Mouse (Mus musculus) heart, adult 18-20 months (tissue): Measurements from ENCODE around the gene Rgs14. TPM values are rescaled to one million over a fixed set of nuclear protein-coding genes. Genes with fewer than 3 reads are reported as not detected.

Source experiments
- DNase-seq, 2 experiments: peaks; one replicate each; pipeline ENCODE4 v3.0.0; 2021 to 2022; ENCODE audit warnings: mixed read lengths in 1 of 2
- total RNA-seq, 2 experiments: library from RNA; stranded (reverse); gene quantifications; 2 replicates each; pipeline ENCODE4 v1.2.3; 2021

Gene Rgs14
- total RNA-seq, 2 experiments from 2014 or later, result 0.57 to 1.5 TPM

DNA sequence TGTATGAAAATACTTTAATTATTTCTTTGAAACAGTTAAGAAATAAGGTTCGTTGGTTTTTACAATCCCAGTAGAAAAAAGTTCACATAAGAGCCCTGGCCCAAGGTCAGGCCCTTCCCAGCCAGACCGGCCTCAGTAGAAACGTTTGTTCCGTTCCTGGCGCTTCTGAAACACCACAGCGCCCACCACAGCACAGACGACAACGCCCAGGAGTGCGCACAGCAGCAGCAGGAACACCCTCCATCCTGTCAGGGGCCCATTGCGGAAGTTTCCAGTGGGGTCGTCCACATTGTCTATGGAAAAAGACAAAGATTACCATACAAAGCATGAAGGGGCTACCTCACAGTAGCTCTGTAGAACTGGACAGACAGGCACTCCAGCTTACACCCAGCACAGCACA lies 22.8 kb upstream of the Rgs14 start:
- DNase-seq, result no peak

DNA sequence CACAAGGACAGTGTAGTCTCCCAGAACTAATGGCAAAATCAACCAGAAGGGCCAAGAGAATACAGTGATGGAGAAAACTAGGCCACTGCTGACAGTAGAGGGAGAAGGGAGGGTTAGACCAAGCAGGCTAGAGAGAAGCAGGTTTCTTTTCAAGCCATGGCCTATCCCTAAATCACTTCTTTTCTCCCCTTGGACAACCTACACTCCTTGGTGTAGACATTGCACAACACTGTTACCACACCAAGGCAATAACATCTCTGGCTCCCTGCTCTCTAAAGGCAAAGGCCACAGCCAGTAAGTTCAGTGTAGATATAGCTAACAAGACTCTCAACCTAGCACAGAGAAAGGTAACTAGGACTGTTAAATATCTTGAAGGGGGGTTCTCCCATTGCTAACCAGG lies 8.4 kb upstream of the Rgs14 start:
- DNase-seq, result no peak

DNA sequence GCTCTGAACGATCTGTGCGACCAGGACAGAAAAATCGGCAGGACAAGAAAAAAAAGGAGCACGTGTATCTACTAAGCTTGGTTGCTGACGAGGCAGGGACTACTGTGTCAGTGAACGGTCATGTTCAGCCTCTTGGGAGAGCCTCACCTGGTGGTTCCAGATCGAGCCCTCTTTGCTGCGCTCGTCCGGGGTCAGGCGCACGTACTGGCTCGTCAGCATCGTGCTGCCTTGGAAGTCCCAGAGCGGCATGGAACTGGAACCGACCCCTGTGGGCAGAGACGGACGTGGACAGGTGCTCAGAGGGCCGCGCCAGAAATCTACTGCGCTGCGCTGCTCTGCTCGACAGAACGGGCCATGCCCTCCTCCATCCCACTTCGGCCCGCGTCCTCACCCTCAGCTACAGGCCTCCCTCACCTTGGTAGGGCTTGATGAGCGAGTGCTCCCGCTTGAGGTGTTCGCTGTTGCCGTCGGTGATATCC lies 7.5 kb upstream of the Rgs14 start:
- no peak for DNase-seq

DNA sequence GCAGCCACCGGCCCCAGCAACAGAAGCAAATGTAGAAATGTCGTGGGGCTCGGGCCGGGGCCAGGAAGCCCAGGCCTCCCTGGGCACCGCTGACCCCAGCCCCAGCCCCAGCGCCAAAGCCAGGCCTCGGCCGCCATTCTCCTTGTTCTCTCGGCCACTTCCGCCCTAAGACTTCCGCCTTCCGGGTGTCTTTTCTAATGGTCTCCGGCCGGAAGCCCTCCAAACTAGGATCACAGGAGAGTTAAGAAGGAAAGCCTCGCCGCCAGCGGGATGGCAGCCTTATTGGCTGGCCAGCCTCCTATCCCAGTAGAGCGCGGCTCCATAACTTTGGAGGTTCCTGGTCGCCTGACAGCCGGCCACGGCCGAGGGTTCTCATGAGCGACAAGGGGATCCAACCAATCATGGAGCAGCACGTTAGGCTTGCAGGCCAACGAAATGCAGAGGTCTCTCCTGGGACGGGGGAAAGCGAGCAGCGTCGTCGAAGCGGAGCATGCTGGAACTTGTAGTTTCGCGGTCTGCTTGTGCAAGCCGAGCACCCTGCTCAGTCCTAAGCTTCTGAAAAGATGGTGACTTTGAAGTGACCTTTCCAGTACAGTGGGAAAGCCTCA lies 7.0 kb upstream of the Rgs14 start, which contains the start of gene Lman2:
Gene Lman2, minus strand, starts transcription at position 331 of the 608 bp plus-strand sequence.
- DNase-seq, result peak; percentile 97 to 99

DNA sequence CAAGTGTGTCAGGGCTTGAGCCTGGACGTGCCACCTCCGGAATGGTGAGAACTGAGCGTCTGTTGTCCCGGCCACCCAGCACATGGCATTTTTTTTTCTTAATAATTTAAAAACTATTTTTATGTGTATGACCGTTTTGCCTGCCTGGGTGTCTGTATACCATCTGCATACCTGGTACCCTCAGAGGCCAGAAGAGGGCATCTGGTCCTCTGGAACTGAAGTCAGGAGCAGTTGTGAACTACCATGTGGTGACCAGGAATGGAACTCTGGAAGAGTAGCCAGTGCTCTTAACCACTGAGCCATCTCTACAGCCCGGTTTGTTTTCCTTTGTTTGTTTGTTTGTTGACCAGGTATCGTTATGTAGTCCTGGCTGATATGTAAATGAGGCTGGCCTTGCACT lies 1.1 kb upstream of the Rgs14 start:
- no peak for DNase-seq

DNA sequence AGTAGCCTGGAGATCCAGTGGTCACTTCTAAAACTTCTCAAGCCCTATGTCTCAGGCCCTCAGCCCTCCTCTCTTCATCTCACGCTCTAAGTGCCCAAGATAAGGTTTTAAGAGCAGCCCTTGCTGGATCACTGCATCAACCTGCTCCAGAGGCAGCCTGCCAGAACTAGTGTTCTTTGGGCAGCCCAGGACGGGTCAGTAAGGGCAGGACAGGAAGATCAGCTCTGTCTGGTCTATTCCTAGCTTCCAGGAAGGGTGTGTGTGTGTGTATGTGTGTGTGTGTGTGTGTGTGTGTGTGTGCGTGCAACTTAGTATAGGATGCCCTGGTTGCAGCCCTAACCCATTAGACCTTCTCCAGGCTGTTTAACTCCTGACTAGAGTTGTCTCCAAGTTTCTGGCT lies 702 bp downstream of the Rgs14 start:
- DNase-seq, result peak; percentile 36 to 68

DNA sequence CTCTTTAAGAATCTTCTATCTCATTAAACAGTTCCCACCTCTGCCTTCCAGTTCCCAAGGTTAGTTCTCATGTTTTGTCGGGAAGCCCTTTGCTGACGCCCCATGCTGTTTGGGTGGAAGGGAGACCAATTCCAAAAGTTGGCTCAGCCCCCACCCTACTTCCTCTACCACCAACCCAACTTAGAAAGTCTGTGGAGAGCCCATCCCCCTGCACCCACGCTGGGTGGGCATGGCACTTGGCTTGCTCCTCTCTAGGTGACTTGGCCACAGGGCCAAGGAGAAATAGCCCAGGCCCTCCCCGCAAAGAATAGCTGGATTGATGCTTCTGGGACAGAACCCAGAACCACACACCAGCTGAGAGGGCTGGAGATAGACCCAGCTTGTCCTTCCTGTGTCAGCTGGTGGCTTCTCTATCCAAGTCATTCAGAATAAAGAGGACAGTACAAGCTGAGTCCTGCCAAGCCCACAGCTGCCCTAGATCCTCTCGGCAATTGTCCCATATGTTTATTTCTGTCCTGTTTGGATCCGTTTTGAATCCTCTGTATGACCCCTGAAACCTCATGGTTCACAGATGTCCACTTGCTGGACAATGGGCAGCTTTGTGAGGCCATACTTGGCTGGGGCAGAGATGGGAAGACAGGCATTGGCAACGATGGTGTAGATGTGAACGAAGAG lies 1.6 kb downstream of the Rgs14 start:
- DNase-seq, result peak; percentile 14 to 58

DNA sequence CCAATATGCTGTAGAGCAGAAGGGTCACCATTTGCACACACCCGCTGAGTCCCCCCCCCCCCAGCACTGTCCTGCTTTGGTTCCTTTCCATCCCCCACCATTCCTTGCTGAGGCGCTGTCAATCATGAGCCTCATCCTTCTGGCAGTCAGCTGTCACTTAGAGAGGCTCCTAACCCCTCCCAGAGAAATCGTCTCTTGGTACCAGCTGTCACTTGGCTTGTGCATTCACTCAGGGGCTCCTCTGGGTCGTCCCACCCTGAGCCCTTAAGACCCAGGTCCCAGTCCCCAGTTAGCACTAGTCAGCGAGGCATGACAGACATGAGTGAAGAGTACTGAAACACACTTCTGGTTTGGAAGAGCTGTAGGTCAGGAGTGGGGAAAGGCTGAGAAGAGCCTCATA lies 2.2 kb downstream of the Rgs14 start:
- no peak for DNase-seq

DNA sequence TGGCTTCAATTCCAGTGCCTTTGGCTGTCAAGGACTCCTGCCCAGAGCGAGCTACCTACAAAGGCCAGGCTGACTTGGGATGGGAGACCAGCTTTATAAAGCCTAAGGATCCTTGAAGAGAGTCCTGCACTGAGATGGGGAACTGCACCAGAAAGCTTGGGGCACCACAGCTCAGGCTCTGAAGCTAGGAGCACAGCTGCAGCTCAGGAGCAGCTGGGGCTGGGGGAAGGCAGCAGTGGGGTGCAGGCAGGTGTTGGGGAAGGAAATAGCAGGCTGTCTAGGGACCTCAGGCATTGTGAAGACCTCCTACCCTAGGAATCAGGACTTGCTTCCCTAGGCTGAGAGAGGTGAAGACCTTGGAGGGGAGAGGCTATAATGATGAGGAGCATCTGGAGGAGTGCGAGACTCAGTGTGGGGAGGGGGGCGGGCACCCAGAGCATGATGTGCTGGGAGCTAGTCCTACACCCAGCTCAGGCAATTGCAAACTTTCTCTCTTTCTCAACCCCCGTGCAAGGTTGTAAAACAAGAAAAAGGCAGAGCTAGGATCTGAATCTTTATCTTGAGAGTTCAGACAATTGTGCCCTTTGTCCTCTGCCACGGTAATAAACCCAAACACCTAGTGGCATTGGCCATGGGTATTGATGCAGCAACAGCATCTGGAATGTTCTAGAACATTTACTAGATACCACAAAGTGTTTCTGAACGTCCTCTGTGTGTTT lies 4.8 kb downstream of the Rgs14 start:
- no peak for DNase-seq

DNA sequence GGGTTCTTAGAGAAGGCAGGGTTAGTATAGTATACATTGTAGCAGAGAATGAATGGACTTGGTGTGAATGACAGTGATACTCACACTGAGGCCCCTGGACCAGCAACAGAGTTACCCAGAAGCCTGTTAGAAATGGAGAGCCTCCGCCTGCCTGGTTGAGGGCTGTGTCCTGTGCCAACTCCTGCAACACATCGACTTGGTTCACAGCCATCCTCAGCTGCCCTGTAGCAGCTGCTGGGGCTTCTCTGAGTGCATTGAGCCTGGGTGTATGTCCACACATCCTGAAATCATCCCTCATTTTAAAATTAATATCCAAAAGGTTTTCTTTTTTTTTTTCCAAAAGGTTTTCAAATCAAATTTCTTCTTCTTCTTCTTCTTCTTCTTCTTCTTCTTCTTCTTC lies 6.3 kb downstream of the Rgs14 start:
- no peak for DNase-seq

DNA sequence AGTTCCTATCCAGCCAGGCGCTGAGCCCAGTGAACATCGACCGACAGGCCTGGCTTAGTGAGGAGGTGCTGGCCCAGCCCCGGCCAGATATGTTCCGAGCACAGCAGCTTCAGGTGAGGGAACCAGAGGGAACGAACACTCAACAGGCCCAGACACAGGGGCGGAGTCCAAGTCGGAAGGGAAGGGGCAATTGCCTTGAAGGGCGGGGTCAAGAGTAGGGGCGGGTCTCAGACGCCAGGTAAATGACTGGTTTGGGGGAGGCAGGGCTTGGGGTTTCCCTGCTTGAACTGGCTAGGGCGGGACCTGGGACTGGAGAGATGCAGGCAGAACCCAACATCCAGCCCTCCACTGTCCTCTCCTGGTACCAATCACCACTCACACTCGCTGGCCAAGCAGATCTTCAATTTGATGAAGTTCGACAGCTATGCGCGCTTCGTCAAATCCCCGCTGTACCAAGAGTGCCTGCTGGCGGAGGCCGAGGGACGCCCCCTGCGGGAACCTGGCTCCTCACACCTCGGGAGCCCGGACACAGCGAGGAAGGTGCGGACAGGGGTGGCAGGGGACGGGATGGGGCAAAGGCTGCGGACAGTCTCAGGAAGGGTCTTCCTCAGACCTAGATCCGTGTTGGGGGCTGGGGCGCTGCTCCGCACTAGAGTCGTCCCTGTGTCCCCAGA lies 9.5 kb downstream of the Rgs14 start:
- DNase-seq, result no peak

DNA sequence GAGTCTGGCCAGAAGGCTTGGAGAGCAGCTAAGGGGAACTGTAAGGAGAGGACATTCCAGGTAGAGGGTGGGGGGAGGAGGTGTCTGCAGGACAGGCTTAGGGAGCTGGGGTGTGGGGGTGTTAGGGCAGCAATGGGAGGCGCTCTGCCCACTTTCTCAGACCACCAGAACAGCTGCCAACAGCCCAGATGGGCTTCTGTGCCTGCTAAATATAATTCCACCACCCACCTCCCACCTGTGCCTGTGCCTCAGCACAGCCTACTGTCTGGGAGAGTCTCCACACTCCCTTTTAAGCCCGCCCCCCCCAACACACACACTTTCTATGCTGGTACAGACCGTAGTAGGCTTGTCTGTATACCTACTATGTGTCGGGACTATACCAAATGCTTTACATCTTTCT lies 12.3 kb downstream of the Rgs14 start:
- DNase-seq, result no peak

DNA sequence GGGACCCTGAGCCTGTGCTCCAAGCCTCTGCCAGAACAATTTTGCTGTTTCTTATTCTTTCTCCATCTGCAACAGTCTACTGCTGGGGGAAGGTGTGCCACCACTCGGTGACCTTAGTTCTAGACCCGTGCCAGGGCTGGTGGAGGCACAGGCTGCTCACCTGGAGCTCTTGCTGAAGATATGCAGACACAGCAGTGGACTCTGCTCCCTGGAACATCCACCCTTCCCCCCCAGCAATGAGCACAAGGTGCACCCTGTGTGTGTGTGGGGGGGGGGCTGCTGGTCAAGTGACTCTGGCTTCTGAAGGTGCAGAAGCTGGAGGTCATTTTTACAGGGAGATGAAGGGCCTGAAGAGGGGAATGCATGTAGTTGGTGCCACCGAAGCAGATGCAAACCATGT lies 21.1 kb downstream of the Rgs14 start:
- no peak for DNase-seq

DNA sequence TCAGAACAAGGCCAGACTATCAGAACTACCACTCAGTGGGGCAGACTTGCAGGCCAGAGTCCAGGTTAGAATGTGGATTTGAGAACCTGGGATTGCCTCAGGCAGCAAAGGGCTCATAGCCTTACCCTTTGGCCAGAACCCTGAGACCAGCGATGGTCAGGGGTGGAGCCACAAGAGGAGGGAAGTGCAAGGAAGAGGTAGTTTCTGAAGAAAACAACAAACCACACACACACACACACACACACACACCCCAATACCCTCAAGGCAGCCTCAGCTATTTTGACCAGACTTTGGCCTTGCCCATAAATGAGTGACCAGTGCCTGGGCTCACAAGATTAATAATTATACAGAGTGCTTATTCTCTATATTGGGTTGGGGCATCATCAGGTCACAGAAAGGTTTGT lies 22.1 kb downstream of the Rgs14 start:
- DNase-seq, result no peak

DNA sequence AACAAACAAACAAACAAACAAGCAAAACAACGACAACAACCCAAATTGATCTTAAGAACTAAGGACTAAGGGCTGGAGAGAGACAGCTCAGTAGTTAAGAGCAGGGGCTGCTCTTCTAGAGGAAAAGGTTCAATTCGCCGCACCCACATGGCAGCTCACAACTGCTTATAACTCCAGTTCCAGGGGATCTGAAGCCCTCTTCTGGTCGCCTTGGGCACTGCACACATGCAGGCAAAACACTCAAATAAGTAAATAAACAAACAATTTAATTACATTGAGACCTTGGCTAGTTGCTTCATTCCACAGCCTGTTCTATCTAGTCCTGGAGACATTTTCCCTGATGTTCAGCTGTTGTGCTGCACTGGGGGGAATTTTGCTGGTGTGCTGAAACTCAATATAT lies 23.4 kb downstream of the Rgs14 start:
- DNase-seq, result no peak

DNA sequence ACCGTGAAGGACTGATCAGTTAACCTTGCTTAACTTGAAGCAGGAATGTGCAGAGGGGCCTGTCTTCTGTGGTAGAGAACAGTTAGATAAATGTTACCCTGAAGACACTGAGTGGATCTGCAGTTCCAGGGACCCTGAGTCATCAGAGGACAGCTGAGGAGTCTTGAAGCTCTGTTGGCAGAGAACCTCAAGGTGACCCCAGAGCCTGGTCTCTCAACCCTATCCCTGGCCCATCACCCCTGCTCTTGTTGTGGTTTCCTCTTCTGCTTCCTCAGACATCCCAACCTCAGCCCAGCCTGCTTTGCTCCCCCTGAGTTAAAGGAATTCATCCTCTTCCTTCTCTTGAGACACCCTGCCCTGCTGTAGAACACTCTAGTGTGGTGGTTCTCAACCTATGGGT lies 28.6 kb downstream of the Rgs14 start, which contains the start of gene Slc34a1:
Gene Slc34a1, plus strand, starts transcription at position 100 of the 400 bp plus-strand sequence.
- no peak for DNase-seq

DNA sequence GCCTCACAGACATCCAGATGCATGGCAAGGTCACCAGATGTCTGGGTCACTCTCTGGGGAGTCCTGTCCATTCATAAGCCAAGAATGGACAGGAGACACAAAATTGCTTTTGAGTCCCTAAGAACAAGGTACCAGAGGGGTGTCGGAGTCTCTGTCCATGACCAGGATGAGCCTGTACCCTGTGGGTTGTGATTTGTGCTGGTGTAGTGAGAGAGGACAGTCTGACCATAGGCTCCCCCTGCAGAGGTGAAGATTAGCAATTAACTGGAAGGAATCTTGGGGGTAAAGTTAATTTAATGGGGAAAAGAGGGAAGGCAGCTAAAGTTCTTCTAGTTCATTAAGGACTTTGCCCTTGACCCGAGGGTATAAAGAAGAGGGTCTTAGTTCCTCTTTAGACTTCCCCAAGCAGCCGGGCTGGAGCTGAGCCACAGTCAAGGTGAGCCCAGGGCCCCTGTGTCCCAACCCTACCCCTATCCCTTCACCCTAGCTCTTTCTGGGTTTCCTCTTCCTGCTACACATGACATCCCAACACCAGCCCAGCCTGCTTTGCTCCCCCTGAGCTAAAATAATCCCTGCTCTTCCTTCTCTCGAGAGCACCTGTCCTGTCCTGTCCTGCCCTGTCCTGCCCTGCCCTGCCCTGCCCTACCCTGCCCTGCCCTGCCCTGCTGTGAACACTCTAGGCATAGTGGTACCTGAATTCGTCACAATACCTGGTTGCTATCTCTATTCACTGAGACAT lies 29.9 kb downstream of the Rgs14 start:
- DNase-seq, result no peak

DNA sequence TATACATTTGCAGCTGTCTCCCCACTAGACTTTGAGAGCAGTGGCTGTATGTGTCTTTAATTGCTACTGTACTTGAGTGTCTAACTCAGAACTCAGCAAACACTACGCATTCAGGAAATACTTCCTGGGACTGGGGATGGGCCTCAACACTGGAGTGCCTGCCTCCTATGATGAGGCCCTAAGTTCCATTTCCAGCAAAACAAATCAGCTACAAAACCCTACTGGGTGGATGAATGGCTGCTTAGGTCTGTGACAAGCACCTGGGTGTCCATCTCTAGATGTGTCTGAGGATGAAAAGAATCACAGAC lies 30.5 kb downstream of the Rgs14 start:
- no peak for DNase-seq

DNA sequence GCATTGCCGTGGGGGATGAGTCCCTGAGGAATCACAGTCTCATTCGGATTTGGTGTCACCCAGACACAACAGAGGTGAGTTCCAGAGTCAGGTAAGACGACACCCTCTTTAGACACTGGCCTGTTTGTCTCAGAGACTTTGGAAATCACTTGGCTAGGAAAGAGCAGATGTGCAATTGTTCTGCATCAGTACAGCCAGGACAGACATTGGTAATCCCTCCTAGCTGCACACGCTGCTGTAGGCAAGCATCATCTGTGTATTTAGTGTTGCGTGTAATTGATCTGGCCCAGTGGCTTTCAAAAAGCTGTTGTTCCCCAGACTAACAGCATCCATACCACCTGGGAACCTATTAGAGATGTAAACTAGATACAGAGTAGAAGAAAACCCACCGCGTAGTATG lies 33.7 kb downstream of the Rgs14 start:
- no peak for DNase-seq

DNA sequence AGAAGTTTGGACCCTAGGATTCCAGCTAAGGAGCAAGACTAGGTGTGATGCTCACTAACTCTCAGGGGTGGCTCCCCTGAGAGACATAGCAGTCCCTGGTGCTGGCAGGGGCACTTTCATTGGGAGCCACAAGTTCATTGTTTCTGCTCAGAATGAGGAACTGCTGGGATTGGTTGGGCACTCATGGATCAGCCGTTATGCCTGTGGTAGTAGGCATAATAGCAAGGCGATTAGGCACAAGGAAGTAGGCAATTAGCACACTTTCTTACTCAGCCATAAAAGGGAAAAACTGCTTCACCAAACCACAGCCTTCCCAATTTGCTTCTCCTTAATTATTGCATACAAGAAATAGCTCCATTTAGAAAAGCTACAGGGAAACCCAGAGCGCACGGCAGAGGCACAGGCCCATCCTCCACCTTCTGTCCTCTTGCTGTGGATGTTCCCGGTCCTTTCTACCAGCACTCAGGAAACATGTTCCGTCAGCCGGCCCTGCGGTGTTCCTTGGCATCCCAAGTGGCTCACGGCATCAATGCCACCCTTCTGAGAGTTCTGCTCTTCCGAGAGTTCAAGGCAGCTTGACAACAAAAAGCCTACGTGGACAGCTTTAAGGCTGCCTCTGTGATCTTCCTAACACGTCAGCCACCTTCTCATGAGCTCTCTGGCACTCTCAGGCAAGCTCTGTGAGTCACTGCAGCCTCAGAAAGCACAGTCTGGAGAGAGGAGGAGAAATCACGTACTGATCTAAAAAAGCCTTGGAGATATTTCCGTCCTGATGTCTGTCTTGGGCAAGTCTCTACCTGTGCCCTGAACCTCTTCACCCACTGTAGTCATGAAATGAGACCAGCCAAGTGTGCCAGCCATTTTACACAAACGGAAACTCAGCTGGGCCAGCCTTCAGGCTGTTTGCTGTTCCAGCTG lies 34.7 kb downstream of the Rgs14 start:
- DNase-seq, result no peak
